Mouse (Mus musculus) liver, embryonic 15.5 days (tissue): ENCODE data around the gene Dis3l2. TPM values are rescaled to one million over a fixed set of nuclear protein-coding genes. Genes with fewer than 3 reads are reported as not detected.

Experiments used
- ATAC-seq: fragments of 200-750 bp; cut with Nextera tagmentation; 2 replicates; pipeline ENCODE4 v1.8.0; 2017; ENCODE audit warnings: moderate number of reproducible peaks, mild to moderate bottlenecking, moderate library complexity; ENCODE audit not compliant: insufficient read depth
- H3K27ac ChIP-seq: fragments of 300-500 bp; sonication (generic); replicated peaks from 2 replicates; pipeline ENCODE4 v1.5.1; 2015; ENCODE audit warnings: mild to moderate bottlenecking, inconsistent platforms
- H3K27me3 ChIP-seq: fragments of 300-500 bp; sonication (generic); 2 replicates; pipeline ENCODE4 v1.6.1; 2015; ENCODE audit warnings: mild to moderate bottlenecking, inconsistent platforms
- H3K36me3 ChIP-seq: fragments of 300-500 bp; sonication (generic); replicated peaks from 2 replicates; pipeline ENCODE4 v1.6.1; 2015; ENCODE audit warnings: moderate library complexity, mild to moderate bottlenecking, inconsistent platforms
- H3K4me1 ChIP-seq: fragments of 300-500 bp; sonication (generic); replicated peaks from 2 replicates; pipeline ENCODE4 v1.6.1; 2015; ENCODE audit warnings: inconsistent platforms
- H3K4me2 ChIP-seq: fragments of 300-500 bp; sonication (generic); 2 replicates; pipeline ENCODE4 v1.6.1; 2015; ENCODE audit warnings: moderate library complexity, mild to moderate bottlenecking, inconsistent platforms
- H3K4me3 ChIP-seq: fragments of 300-500 bp; sonication (generic); replicated peaks from 2 replicates; pipeline ENCODE4 v1.5.1; 2015; ENCODE audit warnings: mild to moderate bottlenecking, inconsistent platforms
- H3K9ac ChIP-seq: fragments of 300-500 bp; sonication (generic); 2 replicates; pipeline ENCODE4 v1.6.1; 2015; ENCODE audit warnings: moderate library complexity, mild to moderate bottlenecking, inconsistent platforms
- H3K9me3 ChIP-seq: fragments of 300-500 bp; sonication (generic); replicated peaks from 2 replicates; pipeline ENCODE4 v1.6.1; 2016; ENCODE audit warnings: inconsistent platforms
- WGBS: fragments of 180-500 bp; shearing (Covaris S2); methylation state at CpG from one replicate; pipeline ENCODE4 v1.1.7; 2015; ENCODE audit warnings: mixed read lengths; ENCODE audit not compliant: insufficient replicate concordance; 5-methylcytosine and 5-hydroxymethylcytosine counted together
- polyA plus RNA-seq: library from polyadenylated mRNA; unstranded; fragments of >200 nt; fragmentation: Nextera tagmentation; extraction: Ambion mirVana; gene quantifications from 2 replicates; pipeline ENCODE4 v1.2.1, GENCODE M21; 2015

Dis3l2 gene
- polyA plus RNA-seq, 1 experiment from 2014 or later, result 8.5 TPM

DNA sequence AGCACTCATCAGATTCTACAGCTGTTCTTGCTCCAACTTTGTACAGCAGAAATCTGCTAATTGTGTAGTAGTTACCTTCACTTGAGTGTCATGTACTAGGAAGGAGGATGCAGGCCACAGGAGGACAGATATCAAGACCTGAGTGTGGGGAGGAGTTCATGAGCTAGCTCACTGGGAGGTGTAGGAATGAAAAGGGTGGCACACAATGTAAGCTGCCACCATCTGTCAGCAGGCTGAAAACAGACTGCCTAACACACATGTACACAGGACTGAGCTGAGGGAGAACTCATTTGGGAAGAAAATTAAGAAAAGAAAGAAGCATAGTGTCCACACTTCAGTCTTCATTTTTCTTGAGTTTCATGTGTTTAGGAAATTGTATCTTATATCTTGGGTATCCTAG, 282.8 kb downstream of the Dis3l2 start:
- ATAC-seq, result no peak
- H3K36me3 ChIP-seq, result no peaks in the 10 kb centered on the region
- H3K27ac ChIP-seq, result no peak overlapping the region
- no peak overlapping the region for H3K4me3 ChIP-seq
- no peaks in the 10 kb centered on the region for H3K4me1 ChIP-seq
- no peaks in the 10 kb centered on the region for H3K9me3 ChIP-seq
- H3K4me2 ChIP-seq, result no peak overlapping the region
- no peak overlapping the region for H3K9ac ChIP-seq
- H3K27me3 ChIP-seq, result no peaks in the 10 kb centered on the region

DNA sequence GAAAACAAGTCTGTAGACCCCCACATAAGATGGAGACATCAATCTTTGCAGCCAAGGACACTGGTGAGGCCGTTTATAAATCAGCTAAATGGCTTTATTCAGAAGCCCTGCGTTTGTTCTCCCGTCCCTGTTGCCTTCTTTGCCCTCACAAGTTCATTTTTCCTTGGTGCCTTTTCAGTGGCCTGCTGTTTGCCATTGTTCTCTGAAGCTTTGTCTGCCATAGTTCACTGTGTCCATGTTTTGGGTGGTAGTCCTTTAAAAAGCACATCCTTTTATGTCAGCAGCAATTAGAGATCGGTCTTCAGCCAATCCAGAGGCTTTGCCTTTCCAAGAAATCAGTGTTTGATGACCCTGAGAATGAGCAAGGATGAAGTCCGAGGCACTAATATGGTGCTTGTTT, 289.2 kb downstream of the Dis3l2 start:
- ATAC-seq, result no peak
- no peak overlapping the region for H3K27ac ChIP-seq
- no peak overlapping the region for H3K4me2 ChIP-seq
- 67% methylated on average over 5 of the region's 5 CpGs for WGBS
- no peak overlapping the region for H3K9ac ChIP-seq
- no peaks in the 10 kb centered on the region for H3K27me3 ChIP-seq
- H3K4me1 ChIP-seq, result 0 out of 2 replicates have a peak, but pooled peaks cover 4% of the 10 kb centered on the region
- no peaks in the 10 kb centered on the region for H3K36me3 ChIP-seq
- H3K9me3 ChIP-seq, result no peaks in the 10 kb centered on the region
- H3K4me3 ChIP-seq, result no peak overlapping the region

- H3K9ac ChIP-seq, result no peak overlapping the region
- no peak for ATAC-seq
- no peaks in the 10 kb centered on the region for H3K36me3 ChIP-seq
- H3K27ac ChIP-seq, result no peak overlapping the region
- H3K27me3 ChIP-seq, result no peaks in the 10 kb centered on the region
- H3K9me3 ChIP-seq, result no peaks in the 10 kb centered on the region
- H3K4me3 ChIP-seq, result no peak overlapping the region
- 0 out of 2 replicates have a peak, but pooled peaks cover 4% of the 10 kb centered on the region for H3K4me1 ChIP-seq
- H3K4me2 ChIP-seq, result no peak overlapping the region
These were observed 290.4 kb downstream of the Dis3l2 start for GRCm38 (mm10) chr1:86994023-86994422.

GRCm38 (mm10) chr1:86998051-86998450, 294.4 kb downstream of the Dis3l2 start:
- Histone ChIP-seq H3K4me2 (no peak overlapping the region), H3K27ac (no peak overlapping the region), H3K36me3 (no peaks in the 10 kb centered on the region), H3K4me3 (no peak overlapping the region), H3K4me1 (0 out of 2 replicates have a peak, but pooled peaks cover 4% of the 10 kb centered on the region), H3K9me3 (no peaks in the 10 kb centered on the region), H3K9ac (no peak overlapping the region), H3K27me3 (no peaks in the 10 kb centered on the region)
- WGBS, result 69% methylated on average over 2 of the region's 2 CpGs
- no peak for ATAC-seq

GRCm38 (mm10) chr1:87001365-87001764, 297.8 kb downstream of the Dis3l2 start:
- Histone ChIP-seq H3K27me3 (no peaks in the 10 kb centered on the region), H3K4me2 (no peak overlapping the region), H3K9me3 (no peaks in the 10 kb centered on the region), H3K36me3 (no peaks in the 10 kb centered on the region), H3K9ac (no peak overlapping the region), H3K4me1 (0 out of 2 replicates have a peak, but pooled peaks cover 4% of the 10 kb centered on the region), H3K4me3 (no peak overlapping the region), H3K27ac (no peak overlapping the region)
- no peak for ATAC-seq
- 75% methylated on average over 5 of the region's 5 CpGs for WGBS

- no peaks in the 10 kb centered on the region for H3K9me3 ChIP-seq
- H3K9ac ChIP-seq, result no peak overlapping the region
- WGBS, result 68% methylated on average over 9 of the region's 9 CpGs
- H3K4me3 ChIP-seq, result no peak overlapping the region
- no peaks in the 10 kb centered on the region for H3K36me3 ChIP-seq
- H3K4me2 ChIP-seq, result no peak overlapping the region
- H3K27ac ChIP-seq, result no peak overlapping the region
- H3K4me1 ChIP-seq, result no peaks in the 10 kb centered on the region
- H3K27me3 ChIP-seq, result no peaks in the 10 kb centered on the region
- no peak for ATAC-seq
These were observed 299.0 kb downstream of the Dis3l2 start for GRCm38 (mm10) chr1:87002545-87003168.

DNA sequence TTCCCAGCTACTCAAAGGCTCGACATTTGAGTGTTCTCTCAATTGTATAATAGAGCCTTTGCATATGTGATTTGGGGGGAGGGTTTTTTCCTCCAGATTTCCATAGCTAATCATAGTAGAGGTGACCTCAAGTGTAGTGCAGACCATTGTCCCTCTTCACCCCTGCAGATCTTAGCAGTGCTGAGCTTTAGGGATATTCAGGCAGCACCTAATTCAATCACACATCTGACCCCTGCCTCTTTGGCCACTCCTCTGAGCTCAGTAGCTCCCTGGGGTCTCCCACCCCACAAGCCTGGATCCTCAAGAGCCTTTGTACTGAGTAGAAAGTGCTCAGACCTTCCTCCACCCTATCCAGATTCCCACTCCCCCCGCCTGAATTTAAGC, 299.6 kb downstream of the Dis3l2 start:
- 49% methylated on average over 2 of the region's 2 CpGs for WGBS
- Histone ChIP-seq H3K27me3 (no peaks in the 10 kb centered on the region), H3K36me3 (no peaks in the 10 kb centered on the region), H3K4me1 (no peaks in the 10 kb centered on the region), H3K9me3 (no peaks in the 10 kb centered on the region), H3K4me2 (no peak overlapping the region), H3K27ac (no peak overlapping the region), H3K4me3 (no peak overlapping the region), H3K9ac (no peak overlapping the region)
- no peak for ATAC-seq

DNA sequence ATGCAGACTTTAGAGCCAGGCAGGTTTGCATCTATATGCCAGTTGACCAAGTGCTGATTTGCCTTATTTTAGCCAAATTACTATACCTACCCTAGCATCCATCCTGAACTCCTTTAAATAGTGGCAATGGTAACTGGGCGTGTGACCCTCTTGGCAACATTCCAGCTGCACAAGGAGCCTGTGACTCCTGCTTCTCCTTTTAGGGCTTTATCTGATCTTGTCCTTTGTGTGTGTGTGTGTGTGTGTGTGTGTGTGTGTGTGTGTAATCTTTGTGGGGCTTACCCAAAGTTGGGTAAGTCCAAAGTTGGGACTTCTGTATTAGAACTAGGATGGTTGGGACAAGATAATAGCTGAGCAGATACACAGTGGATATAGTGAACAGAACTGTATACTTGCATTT, 302.8 kb downstream of the Dis3l2 start:
- Histone ChIP-seq H3K4me1 (no peaks in the 10 kb centered on the region), H3K27me3 (no peaks in the 10 kb centered on the region), H3K9me3 (no peaks in the 10 kb centered on the region), H3K36me3 (no peaks in the 10 kb centered on the region), H3K4me2 (no peak overlapping the region), H3K27ac (no peak overlapping the region), H3K4me3 (no peak overlapping the region), H3K9ac (no peak overlapping the region)
- ATAC-seq, result no peak
- WGBS, result 72% methylated on average over 1 of the region's 1 CpGs

GRCm38 (mm10) chr1:87008211-87008610, 304.6 kb downstream of the Dis3l2 start:
- no peaks in the 10 kb centered on the region for H3K27me3 ChIP-seq
- 50% methylated on average over 1 of the region's 1 CpGs for WGBS

GRCm38 (mm10) chr1:87009156-87009555, 305.5 kb downstream of the Dis3l2 start:
- Histone ChIP-seq H3K4me2 (no peak overlapping the region), H3K36me3 (no peaks in the 10 kb centered on the region), H3K4me3 (no peak overlapping the region), H3K9me3 (no peaks in the 10 kb centered on the region), H3K4me1 (no peaks in the 10 kb centered on the region), H3K27me3 (no peaks in the 10 kb centered on the region), H3K27ac (no peak overlapping the region), H3K9ac (no peak overlapping the region)
- ATAC-seq, result no peak
- 66% methylated on average over 3 of the region's 3 CpGs for WGBS

More at GRCm38 (mm10) chr1:87008211-87008610, 304.6 kb downstream of the Dis3l2 start:
- Histone ChIP-seq H3K27ac (no peak overlapping the region), H3K36me3 (no peaks in the 10 kb centered on the region), H3K4me2 (no peak overlapping the region), H3K4me1 (no peaks in the 10 kb centered on the region), H3K9ac (no peak overlapping the region), H3K9me3 (no peaks in the 10 kb centered on the region), H3K4me3 (no peak overlapping the region)
- no peak for ATAC-seq

DNA sequence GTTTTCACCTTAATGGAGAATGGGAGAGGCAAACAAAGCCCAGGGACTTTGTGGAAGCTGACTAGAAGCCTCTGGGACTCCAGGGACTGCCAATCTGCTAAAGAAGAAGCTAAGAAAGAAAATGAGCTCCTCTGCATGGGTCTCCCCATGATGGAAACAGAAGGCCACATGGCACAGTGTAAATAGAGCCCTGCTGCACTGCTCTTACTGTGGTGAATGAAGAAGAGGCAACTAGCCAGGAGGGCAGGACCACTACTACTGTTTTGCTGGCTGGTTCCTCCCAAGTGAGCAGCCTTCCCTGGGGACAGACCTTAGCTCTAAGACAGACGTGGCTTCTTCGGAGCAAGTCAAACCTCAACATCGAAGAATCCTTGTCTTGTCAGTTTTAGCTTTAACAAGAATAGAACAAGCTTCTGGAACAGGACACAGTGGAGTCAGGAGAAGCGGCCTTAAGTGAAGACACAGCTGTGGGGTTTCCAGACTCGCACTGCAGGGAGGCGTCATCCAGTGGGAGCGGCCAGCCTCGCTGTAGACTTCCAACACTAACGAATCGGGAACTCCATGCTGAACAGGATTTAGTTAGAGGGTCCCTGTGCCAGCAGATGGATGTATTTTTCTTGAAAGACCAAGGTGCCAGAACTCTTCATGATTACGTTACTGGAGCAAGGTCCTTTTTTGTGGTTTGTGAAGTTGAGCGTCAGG, 307.2 kb downstream of the Dis3l2 start:
- no peak overlapping the region for H3K9ac ChIP-seq
- H3K4me3 ChIP-seq, result no peak overlapping the region
- no peaks in the 10 kb centered on the region for H3K36me3 ChIP-seq
- no peaks in the 10 kb centered on the region for H3K27me3 ChIP-seq
- WGBS, result 73% methylated on average over 12 of the region's 12 CpGs
- ATAC-seq, result no peak
- H3K9me3 ChIP-seq, result no peaks in the 10 kb centered on the region
- H3K4me1 ChIP-seq, result no peaks in the 10 kb centered on the region
- H3K4me2 ChIP-seq, result no peak overlapping the region
- H3K27ac ChIP-seq, result no peak overlapping the region

DNA sequence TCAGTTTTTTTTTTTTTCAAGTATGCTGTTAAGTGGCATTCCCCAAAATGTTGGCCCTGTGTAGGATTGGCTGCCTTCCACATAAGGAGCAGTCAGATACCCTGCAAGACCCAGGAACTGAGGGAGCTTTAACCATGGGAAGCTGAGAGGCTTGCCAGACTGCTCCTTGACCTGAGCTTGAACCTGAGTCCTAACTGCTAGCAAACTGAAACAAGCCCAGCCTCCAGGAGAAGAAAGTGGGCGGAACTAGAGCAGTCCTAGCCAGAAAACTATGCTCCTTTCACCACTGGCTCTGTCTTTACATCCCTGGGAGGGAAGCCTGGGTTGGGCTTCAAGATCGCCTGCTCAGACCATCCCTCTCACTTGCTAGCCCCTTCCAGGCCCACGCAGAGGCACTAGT, 308.1 kb downstream of the Dis3l2 start:
- no peak for ATAC-seq
- H3K4me1 ChIP-seq, result no peaks in the 10 kb centered on the region
- H3K27me3 ChIP-seq, result no peaks in the 10 kb centered on the region
- WGBS, result 68% methylated on average over 3 of the region's 3 CpGs
- H3K27ac ChIP-seq, result no peak overlapping the region
- H3K9me3 ChIP-seq, result no peaks in the 10 kb centered on the region
- no peak overlapping the region for H3K4me2 ChIP-seq
- H3K4me3 ChIP-seq, result no peak overlapping the region
- H3K9ac ChIP-seq, result no peak overlapping the region
- H3K36me3 ChIP-seq, result no peaks in the 10 kb centered on the region
